Mouse (Mus musculus) C2C12 (cell line): ENCODE results near the gene Schip1.

Experiments
- CEBPB ChIP-seq: IDR thresholded peaks from one replicate; pipeline ENCODE4 v1.6.1; 2011; ENCODE audit warnings: low read depth, mild to moderate bottlenecking, control low read depth, moderate library complexity
- CTCF ChIP-seq: IDR thresholded peaks from one replicate; pipeline ENCODE4 v1.5.1; 2011; ENCODE audit not compliant: control insufficient read depth, insufficient read depth, insufficient read length
- MYOD1 ChIP-seq: IDR thresholded peaks from one replicate; pipeline ENCODE4 v1.6.1; 2011; ENCODE audit warnings: low read depth; ENCODE audit not compliant: control insufficient read depth, insufficient read length
- USF1 ChIP-seq: IDR thresholded peaks from one replicate; pipeline ENCODE4 v1.6.1; 2011; ENCODE audit warnings: low read depth, mild to moderate bottlenecking, control low read depth, moderate library complexity

DNA sequence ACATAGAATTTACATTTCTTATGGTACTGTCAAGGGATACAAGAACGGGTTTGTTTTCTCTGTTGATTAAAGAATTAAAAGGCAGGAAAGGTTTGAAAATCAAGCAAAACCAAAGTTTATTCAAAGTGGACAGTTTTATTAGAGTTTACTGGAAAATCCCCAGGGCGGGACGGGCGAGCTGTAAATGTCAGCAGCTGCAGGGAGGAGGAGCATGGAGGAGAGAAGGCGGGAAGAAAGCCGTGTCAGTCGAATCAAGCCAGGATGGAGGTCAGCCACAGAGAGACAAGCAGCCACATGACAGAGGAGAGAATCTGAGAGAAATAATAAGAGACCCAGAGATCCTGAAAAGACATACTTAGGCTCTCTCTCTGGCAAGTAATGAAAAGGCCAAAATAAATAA is 314.6 kb downstream of the Schip1 start:
- TF ChIP-seq CTCF (no peak), CEBPB (no peak), USF1 (no peak), MYOD1 (no peak)
